Mouse (Mus musculus) limb, embryonic 15.5 days (tissue): ENCODE measurements around the gene Tssc4. TPM values are rescaled to one million over a fixed set of nuclear protein-coding genes. Genes with fewer than 3 reads are reported as not detected.

Experiments used
- ATAC-seq: fragments of 200-750 bp; cut with Nextera tagmentation; 2 replicates; pipeline ENCODE4 v1.8.0; 2017; ENCODE audit warnings: low read depth, moderate TSS enrichment; ENCODE audit not compliant: insufficient number of reproducible peaks, low FRiP score, low TSS enrichment
- H3K27ac ChIP-seq: fragments of 300-500 bp; sonication (generic); 2 replicates; pipeline ENCODE4 v1.5.1; 2015; ENCODE audit warnings: moderate library complexity, mild to moderate bottlenecking, inconsistent platforms
- H3K27me3 ChIP-seq: fragments of 300-500 bp; sonication (generic); 2 replicates; pipeline ENCODE4 v1.6.1; 2015; ENCODE audit warnings: inconsistent platforms
- H3K36me3 ChIP-seq: fragments of 300-500 bp; sonication (generic); 2 replicates; pipeline ENCODE4 v1.6.1; 2015; ENCODE audit warnings: inconsistent platforms
- H3K4me1 ChIP-seq: fragments of 300-500 bp; sonication (generic); 2 replicates; pipeline ENCODE4 v1.6.1; 2015; ENCODE audit warnings: inconsistent platforms
- H3K4me2 ChIP-seq: fragments of 300-500 bp; sonication (generic); 2 replicates; pipeline ENCODE4 v1.6.1; 2015; ENCODE audit warnings: mild to moderate bottlenecking, inconsistent platforms
- H3K4me3 ChIP-seq: fragments of 300-500 bp; sonication (generic); 2 replicates; pipeline ENCODE4 v1.5.1; 2015; ENCODE audit warnings: mild to moderate bottlenecking, inconsistent platforms
- H3K9ac ChIP-seq: fragments of 300-500 bp; sonication (generic); 2 replicates; pipeline ENCODE4 v1.6.1; 2015; ENCODE audit warnings: inconsistent platforms
- H3K9me3 ChIP-seq: fragments of 300-500 bp; sonication (generic); 2 replicates; pipeline ENCODE4 v1.6.1; 2016; ENCODE audit warnings: inconsistent platforms
- WGBS: fragments of 180-500 bp; shearing (Covaris S2); methylation state at CpG from one replicate; pipeline ENCODE4 v1.1.7; 2015; 5-methylcytosine and 5-hydroxymethylcytosine counted together
- polyA plus RNA-seq: library from polyadenylated mRNA; unstranded; fragments of >200 nt; fragmentation: Nextera tagmentation; extraction: Ambion mirVana; gene quantifications from 2 replicates; pipeline ENCODE4 v1.2.1, GENCODE M21; 2015

Gene Tssc4
- polyA plus RNA-seq, 1 experiment from 2014 or later, result 97.1 TPM

DNA sequence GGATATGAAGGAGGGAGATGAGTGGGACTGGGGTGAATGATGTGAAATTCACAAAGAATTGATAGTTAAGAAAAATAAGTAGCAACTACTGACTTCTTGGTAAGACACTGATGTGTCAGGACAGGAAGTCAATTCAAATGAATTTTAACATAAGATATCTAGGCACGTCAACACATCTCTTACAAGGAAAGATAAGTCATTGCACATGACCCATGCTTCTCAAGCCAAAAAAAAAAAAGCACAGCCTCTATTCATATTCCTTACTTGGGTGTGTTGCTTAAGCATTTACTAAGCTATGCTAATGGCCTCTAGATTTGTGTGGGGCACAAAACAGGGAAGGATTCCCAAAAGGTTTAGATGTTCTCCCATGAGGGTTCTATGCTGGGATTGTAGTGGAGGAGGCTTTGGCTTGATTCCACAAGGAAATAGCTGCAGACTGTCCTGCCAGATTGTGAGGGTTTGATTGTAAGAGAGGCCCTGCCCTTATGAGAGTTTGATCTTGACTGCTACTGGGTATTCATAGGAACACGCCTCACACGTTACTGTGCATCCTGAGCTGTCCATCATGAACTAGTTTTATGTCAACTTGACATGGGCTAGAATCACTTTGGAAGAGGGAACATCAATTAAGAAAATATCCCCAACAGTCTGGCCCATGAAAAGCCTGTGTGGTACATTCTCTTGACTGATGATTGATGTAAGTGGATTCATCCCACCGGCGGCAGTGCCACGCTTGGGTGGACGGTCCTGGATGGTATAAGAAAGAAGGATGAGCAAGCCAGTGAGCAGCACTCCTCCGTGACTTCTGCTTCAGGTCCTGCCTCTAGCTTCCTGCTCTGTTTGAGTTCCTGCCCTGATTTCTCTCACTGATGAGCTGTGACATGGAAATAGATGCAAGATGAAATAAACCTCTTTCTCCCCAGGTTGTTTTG lies 34.3 kb upstream of the Tssc4 start:
- Histone ChIP-seq H3K27me3 (no peaks in the 10 kb centered on the region), H3K36me3 (peaks cover 22% of the 10 kb centered on the region), H3K27ac (no peak overlapping the region), H3K9ac (no peak overlapping the region), H3K4me1 (no peaks in the 10 kb centered on the region), H3K9me3 (no peaks in the 10 kb centered on the region), H3K4me2 (no peak overlapping the region), H3K4me3 (no peak overlapping the region)
- 92% methylated on average over 8 of the region's 8 CpGs for WGBS
- no peak for ATAC-seq

DNA sequence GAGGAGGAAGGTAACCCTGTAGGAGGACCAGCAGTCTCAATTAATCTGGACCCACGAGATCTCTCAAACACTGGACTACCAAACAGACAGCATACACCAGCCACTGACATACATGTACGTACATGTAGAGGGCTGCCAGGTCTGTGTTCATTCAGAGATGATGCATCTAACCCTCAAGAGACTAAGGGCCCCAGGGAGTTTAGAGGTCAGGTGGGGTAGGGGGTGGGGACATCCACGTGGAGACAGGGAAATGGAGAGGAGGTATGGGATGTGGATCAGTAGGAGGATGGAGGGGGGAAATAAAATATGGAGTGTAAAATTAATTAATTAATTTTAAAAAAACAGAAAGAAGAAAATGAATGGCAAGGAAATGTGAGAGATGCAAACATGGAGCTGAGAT lies 32.3 kb upstream of the Tssc4 start:
- H3K27me3 ChIP-seq, result no peaks in the 10 kb centered on the region
- H3K4me2 ChIP-seq, result no peak overlapping the region
- H3K4me1 ChIP-seq, result 0 out of 2 replicates have a peak, but pooled peaks cover 3% of the 10 kb centered on the region
- WGBS, result 59% methylated on average over 3 of the region's 3 CpGs
- H3K4me3 ChIP-seq, result no peak overlapping the region
- H3K27ac ChIP-seq, result no peak overlapping the region
- ATAC-seq, result no peak
- no peak overlapping the region for H3K9ac ChIP-seq
- H3K36me3 ChIP-seq, result peaks cover 13% of the 10 kb centered on the region
- no peaks in the 10 kb centered on the region for H3K9me3 ChIP-seq

DNA sequence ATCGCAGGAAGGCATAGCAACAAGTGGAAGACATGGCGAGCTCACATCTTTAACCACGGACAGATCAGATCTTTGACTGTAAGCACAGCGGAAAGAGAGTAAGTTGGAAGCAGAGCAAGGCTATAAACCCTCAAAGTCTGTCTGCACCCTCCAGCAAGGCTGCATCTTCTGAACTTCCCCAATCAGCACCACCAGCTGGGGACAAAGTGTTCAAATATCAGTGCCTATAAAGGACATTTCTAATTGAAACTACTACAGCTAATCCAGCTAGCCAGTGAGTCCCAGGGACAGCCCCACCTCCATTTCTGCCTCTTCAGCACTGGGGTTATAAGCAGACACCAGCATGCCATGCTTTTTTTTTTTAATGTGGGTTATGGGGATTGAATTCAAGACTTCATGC lies 31.7 kb upstream of the Tssc4 start:
- ATAC-seq, result no peak
- no peaks in the 10 kb centered on the region for H3K9me3 ChIP-seq
- H3K27me3 ChIP-seq, result no peaks in the 10 kb centered on the region
- peaks cover 7% of the 10 kb centered on the region; the same call in 1 of the 2 replicates for H3K4me1 ChIP-seq
- H3K9ac ChIP-seq, result no peak overlapping the region
- H3K36me3 ChIP-seq, result peaks cover 12% of the 10 kb centered on the region
- no peak overlapping the region for H3K4me2 ChIP-seq
- no peak overlapping the region for H3K27ac ChIP-seq
- no peak overlapping the region for H3K4me3 ChIP-seq
- 90% methylated on average over 4 of the region's 4 CpGs for WGBS

DNA sequence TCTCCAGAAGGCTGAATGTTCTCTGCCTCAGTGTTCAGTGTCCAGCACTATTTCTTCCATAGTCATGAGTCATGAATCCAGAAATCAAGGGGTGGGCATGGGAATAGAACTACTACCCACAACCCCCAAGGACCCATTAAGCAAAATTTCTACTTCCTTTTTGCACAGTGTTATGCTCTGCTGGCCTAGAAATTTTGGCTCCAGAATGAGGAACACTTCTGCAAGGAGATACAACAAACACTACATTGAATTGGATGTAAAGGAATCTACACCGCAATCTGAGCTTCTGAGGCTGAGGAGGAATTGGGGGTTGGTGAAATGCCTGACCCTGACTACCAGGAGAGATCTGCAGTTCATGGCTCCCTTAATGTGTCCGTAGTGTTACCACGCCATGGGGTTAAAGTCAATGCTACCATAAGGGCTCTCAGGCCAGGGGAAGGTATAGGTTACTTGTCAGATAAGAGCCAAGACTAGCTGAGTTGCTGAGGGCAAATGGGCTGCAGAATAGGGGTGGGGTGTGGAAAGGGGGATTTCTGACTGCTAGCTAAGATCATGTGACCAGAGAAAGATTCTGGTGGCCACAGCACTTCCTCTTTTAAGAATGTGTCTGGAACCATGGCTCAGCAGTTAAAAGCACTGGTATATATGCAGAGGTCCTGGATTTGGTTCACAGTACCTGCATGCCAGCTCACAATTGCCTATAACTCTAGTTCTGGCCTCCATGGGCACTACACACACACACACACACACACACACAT lies 30.7 kb upstream of the Tssc4 start:
- no peak overlapping the region for H3K4me3 ChIP-seq
- H3K36me3 ChIP-seq, result peaks cover 6% of the 10 kb centered on the region; the same call in 1 of the 2 replicates
- no peak overlapping the region for H3K4me2 ChIP-seq
- ATAC-seq, result no peak
- H3K9me3 ChIP-seq, result no peaks in the 10 kb centered on the region
- 87% methylated on average over 3 of the region's 3 CpGs for WGBS
- H3K27ac ChIP-seq, result no peak overlapping the region
- H3K9ac ChIP-seq, result no peak overlapping the region
- peaks cover 11% of the 10 kb centered on the region; the same call in 1 of the 2 replicates for H3K4me1 ChIP-seq
- no peaks in the 10 kb centered on the region for H3K27me3 ChIP-seq

DNA sequence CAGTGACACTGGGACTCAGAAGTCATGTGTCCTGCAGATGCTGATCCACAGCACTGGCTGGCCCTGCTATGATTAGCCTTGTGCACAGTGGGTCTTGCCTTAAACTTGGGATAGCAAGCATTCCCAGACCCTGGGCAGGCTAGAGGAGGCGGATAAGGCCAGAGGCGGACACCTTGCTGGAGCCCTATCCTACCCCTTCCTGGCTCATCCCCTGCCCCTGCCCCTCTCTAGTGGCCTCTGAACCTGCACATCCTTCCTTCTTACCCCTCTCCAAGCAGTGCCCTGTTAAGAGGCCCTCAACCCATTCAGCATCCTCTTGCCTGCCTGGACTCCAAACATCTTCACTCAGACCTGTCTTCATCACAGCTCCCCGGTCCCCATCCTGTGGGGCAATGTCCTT lies 28.5 kb upstream of the Tssc4 start:
- WGBS, result 96% methylated on average over 3 of the region's 3 CpGs
- Histone ChIP-seq H3K27ac (no peak overlapping the region), H3K4me3 (no peak overlapping the region), H3K9me3 (no peaks in the 10 kb centered on the region), H3K36me3 (peaks cover 4% of the 10 kb centered on the region; the same call in 1 of the 2 replicates), H3K27me3 (no peaks in the 10 kb centered on the region), H3K9ac (no peak overlapping the region), H3K4me2 (no peak overlapping the region), H3K4me1 (peaks cover 11% of the 10 kb centered on the region; the same call in 1 of the 2 replicates)
- 0 out of 2 replicates have a peak, but pooled peaks have one; percentile 31 for ATAC-seq

DNA sequence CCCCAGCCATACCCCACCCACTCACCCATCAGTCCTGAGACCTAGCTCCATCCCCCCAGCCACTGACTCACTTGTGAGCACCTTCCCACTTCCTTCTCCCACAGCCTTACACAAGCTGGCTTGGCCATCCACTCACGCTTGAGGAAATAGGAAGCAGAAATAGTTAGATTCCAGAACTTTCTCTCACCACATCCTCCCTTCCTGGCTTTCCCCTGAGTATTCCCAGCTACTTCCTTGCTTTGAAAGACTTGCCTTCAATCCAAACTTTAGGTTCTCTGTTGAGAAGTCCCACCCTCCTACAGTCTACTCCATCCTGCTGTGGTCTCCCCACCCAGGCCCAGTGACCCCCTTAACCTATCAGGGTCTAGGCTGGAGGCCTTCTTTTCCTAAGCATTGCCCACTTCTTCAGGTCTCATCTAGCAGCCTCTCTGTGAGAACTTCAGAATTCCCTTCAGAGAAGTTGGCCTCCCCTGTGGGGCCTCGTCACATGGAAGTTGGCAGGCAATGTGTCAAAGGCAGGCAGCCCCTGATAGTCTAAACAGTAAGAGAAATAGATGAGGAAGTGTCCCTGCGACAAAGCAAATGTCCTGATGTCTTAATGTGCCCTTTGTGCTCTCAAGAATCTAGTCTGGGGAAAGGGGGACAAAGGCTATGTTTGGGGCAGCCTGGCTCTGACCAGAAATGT lies 27.8 kb upstream of the Tssc4 start:
- no peak for ATAC-seq
- WGBS, result 79% methylated on average over 3 of the region's 3 CpGs
- H3K4me1 ChIP-seq, result peaks cover 11% of the 10 kb centered on the region; the same call in 1 of the 2 replicates
- H3K9me3 ChIP-seq, result no peaks in the 10 kb centered on the region
- H3K27ac ChIP-seq, result no peak overlapping the region
- H3K27me3 ChIP-seq, result no peaks in the 10 kb centered on the region
- no peak overlapping the region for H3K9ac ChIP-seq
- H3K36me3 ChIP-seq, result peaks cover 4% of the 10 kb centered on the region; the same call in 1 of the 2 replicates
- H3K4me3 ChIP-seq, result no peak overlapping the region
- no peak overlapping the region for H3K4me2 ChIP-seq

GRCm38 (mm10) chr7:143042089-143042488 lies 27.0 kb upstream of the Tssc4 start:
- no peaks in the 10 kb centered on the region for H3K9me3 ChIP-seq
- 60% methylated on average over 3 of the region's 3 CpGs for WGBS
- ATAC-seq, result no peak

DNA sequence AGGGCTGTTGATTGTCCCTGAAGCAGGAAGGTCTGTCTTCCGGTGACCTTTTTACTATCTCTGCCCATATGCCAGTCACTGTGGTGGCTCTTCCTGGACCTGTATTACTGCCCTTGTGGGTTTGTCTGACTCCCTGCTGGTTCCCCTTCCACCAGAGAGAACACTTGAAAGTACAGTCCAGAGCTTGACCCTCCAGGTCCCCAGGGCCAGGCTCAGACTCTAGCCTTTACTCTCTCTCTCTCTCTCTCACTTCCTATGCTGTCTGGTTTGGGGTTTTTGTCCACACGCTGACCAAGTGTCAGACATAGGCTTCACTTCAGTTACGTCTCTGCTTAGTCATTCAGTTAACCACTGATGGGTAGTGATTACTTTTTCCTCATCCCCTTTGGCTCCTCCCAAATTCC lies 26.1 kb upstream of the Tssc4 start:
- Histone ChIP-seq H3K36me3 (no peaks in the 10 kb centered on the region), H3K27me3 (no peaks in the 10 kb centered on the region), H3K4me3 (no peak overlapping the region), H3K9ac (no peak overlapping the region), H3K27ac (no peak overlapping the region), H3K9me3 (no peaks in the 10 kb centered on the region), H3K4me2 (no peak overlapping the region), H3K4me1 (peaks cover 11% of the 10 kb centered on the region; the same call in 1 of the 2 replicates)
- 83% methylated on average over 3 of the region's 3 CpGs for WGBS
- no peak for ATAC-seq

More at GRCm38 (mm10) chr7:143042089-143042488, 27.0 kb upstream of the Tssc4 start:
- Histone ChIP-seq H3K36me3 (peaks cover 2% of the 10 kb centered on the region; the same call in 1 of the 2 replicates), H3K4me3 (no peak overlapping the region), H3K4me2 (no peak overlapping the region), H3K27ac (0 out of 2 replicates have a peak overlapping the region, but pooled peaks have one; percentile 8), H3K9ac (no peak overlapping the region), H3K27me3 (no peaks in the 10 kb centered on the region), H3K4me1 (peaks cover 11% of the 10 kb centered on the region; the same call in 1 of the 2 replicates)

GRCm38 (mm10) chr7:143044049-143044825 lies 24.8 kb upstream of the Tssc4 start:
- Histone ChIP-seq H3K4me3 (no peak overlapping the region), H3K4me2 (no peak overlapping the region), H3K27me3 (no peaks in the 10 kb centered on the region), H3K27ac (no peak overlapping the region), H3K9me3 (no peaks in the 10 kb centered on the region), H3K9ac (no peak overlapping the region), H3K36me3 (no peaks in the 10 kb centered on the region), H3K4me1 (peaks cover 11% of the 10 kb centered on the region; the same call in 1 of the 2 replicates)
- WGBS, result 90% methylated on average over 2 of the region's 2 CpGs
- ATAC-seq, result no peak; the same call in 1 of the 2 replicates

- Histone ChIP-seq H3K36me3 (no peaks in the 10 kb centered on the region), H3K9me3 (no peaks in the 10 kb centered on the region), H3K4me2 (no peak overlapping the region), H3K4me3 (no peak overlapping the region), H3K27me3 (no peaks in the 10 kb centered on the region), H3K4me1 (peaks cover 11% of the 10 kb centered on the region; the same call in 1 of the 2 replicates), H3K27ac (no peak overlapping the region), H3K9ac (no peak overlapping the region)
- no peak for ATAC-seq
These were observed 24.2 kb upstream of the Tssc4 start for GRCm38 (mm10) chr7:143044826-143045206.

GRCm38 (mm10) chr7:143046358-143046757 lies 22.7 kb upstream of the Tssc4 start:
- H3K27me3 ChIP-seq, result no peaks in the 10 kb centered on the region
- no peak overlapping the region for H3K4me3 ChIP-seq
- no peak overlapping the region for H3K27ac ChIP-seq
- H3K4me1 ChIP-seq, result peaks cover 11% of the 10 kb centered on the region; the same call in 1 of the 2 replicates
- no peak overlapping the region for H3K4me2 ChIP-seq
- ATAC-seq, result no peak
- no peak overlapping the region for H3K9ac ChIP-seq
- H3K36me3 ChIP-seq, result no peaks in the 10 kb centered on the region
- H3K9me3 ChIP-seq, result no peaks in the 10 kb centered on the region
- 86% methylated on average over 7 of the region's 7 CpGs for WGBS
